Mouse (Mus musculus) NIH3T3 (cell line): Measurements from ENCODE around the gene 4931428F04Rik.
A peak's percentile ranks its signal among the peaks of the same experiment; 100 is the strongest.
"Not testable (repeated sequence)": the region's sequence is repeated elsewhere in the genome, so short reads cannot be mapped to it uniquely, and the experiment has no call there.

Experiments
- DNase-seq: peaks from one replicate; pipeline ENCODE4 v3.0.0-alpha.2; 2012; ENCODE audit warnings: low read depth

The 4931428F04Rik gene

GRCm38 (mm10) chr8:105261326-105261980, 28.2 kb downstream of the 4931428F04Rik start:
- DNase-seq: no peak

- no peak for DNase-seq
Observed at GRCm38 (mm10) chr8:105260371-105261099, 29.1 kb downstream of the 4931428F04Rik start.

GRCm38 (mm10) chr8:105259721-105260320, 29.8 kb downstream of the 4931428F04Rik start:
- DNase-seq: no peak

- DNase-seq: no peak
Observed at GRCm38 (mm10) chr8:105258911-105259720, 30.5 kb downstream of the 4931428F04Rik start.

- no peak for DNase-seq
Observed at GRCm38 (mm10) chr8:105257318-105258114, 32.1 kb downstream of the 4931428F04Rik start.

- DNase-seq: peak; percentile 89
Observed at GRCm38 (mm10) chr8:105254966-105255350, 34.7 kb downstream of the 4931428F04Rik start, which contains the start of gene B3gnt9. Gene B3gnt9, minus strand, starts transcription at chr8:105255153.

- peak; percentile 96 for DNase-seq
Observed at GRCm38 (mm10) chr8:105254152-105254965, 35.3 kb downstream of the 4931428F04Rik start.

GRCm38 (mm10) chr8:105253766-105254151, 35.9 kb downstream of the 4931428F04Rik start:
- DNase-seq: no peak

- no peak for DNase-seq
Observed at GRCm38 (mm10) chr8:105252680-105253537, 36.8 kb downstream of the 4931428F04Rik start.

GRCm38 (mm10) chr8:105251954-105252353, 37.7 kb downstream of the 4931428F04Rik start:
- no peak for DNase-seq

GRCm38 (mm10) chr8:105241016-105241415, 48.6 kb downstream of the 4931428F04Rik start:
- DNase-seq: no peak

- DNase-seq: no peak
Observed at GRCm38 (mm10) chr8:105237442-105238142, 52.1 kb downstream of the 4931428F04Rik start.

- no peak for DNase-seq
Observed at GRCm38 (mm10) chr8:105235206-105235605, 54.5 kb downstream of the 4931428F04Rik start.

- no peak for DNase-seq
Observed at GRCm38 (mm10) chr8:105233126-105233935, 56.3 kb downstream of the 4931428F04Rik start.

GRCm38 (mm10) chr8:105232321-105232693, 57.4 kb downstream of the 4931428F04Rik start:
- not testable (repeated sequence) for DNase-seq

GRCm38 (mm10) chr8:105231503-105232320, 58.0 kb downstream of the 4931428F04Rik start:
- no peak for DNase-seq
